10 mouse cellular contexts compared by ENCODE assay signal in the genomic region with DNA sequence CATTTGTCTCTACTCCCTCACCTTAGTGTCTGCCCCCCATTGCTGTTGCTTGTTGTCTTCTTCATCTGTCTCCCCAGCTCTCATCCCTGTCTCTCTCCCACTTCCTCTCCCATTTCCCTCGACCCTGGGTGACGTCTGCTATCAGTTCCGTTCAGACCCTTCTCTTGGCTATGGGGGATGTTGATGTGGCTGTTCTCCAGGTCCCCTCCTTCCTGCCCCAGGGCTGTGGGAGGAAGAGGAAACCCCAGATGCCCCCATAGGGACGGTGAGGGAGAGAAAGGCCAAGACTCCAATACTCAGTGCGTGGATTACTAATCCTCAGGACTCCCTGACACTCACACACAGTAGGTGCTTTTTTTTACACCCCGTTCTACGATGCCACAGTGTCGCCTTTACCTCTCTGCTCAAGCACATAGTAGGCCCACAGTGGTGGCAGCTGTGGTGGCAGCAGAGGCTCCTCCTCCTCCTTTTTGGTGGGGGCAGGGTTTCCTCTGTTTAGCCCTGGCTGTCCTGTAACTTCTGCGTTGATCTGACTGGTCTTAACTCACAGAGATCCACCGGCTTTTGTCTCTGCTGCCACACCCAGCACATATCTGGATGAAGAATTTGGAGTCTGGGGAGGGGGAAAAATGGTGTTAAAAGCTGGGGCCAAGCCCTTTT. TPM values are rescaled to one million over a fixed set of nuclear protein-coding genes. Genes with fewer than 3 reads are reported as not detected.
A peak's percentile ranks its signal among the peaks of the same experiment; 100 is the strongest.
DNase-seq lines count a peak whose midpoint lies in the region; ATAC-seq lines count a peak whose summit lies in the region.
"Had no signal": no experiment of that assay in that cellular context is flagged by ENCODE, and none has a peak within 500 bp of the region (broad histone marks: within the 10 kb centered on the region; RNA-seq: fewer than 3 reads in every experiment).

No protein-coding gene starts in this region.

- 50% methylated on average over 10 of the region's 10 CpGs for WGBS in heart, embryonic 11.5 days (ENCODE audit: insufficient replicate concordance)

- ATAC-seq in megakaryocyte, adult 5-6 weeks (ENCODE audit: poor library complexity, severe bottlenecking) = no peak
- no peak for ATAC-seq in heart, embryonic 11.5 days (replicated peaks; ENCODE audit: insufficient number of reproducible peaks, low FRiP score, low TSS enrichment)
- no peak for ATAC-seq in erythroid progenitor cell, adult 5-6 weeks (replicated peaks; ENCODE audit: low FRiP score, poor library complexity, severe bottlenecking)

- intact Hi-C loops in gastrocnemius, postnatal 36 days (cut with DNase I) = no loop called here

- peaks cover 81% of the 10 kb centered on the region for H3K36me3 ChIP-seq in megakaryocyte, embryonic 14.5 days (replicated peaks; ENCODE audit: low read length)
- H3K36me3 ChIP-seq in heart, embryonic 11.5 days (ENCODE audit: control insufficient read depth, insufficient read depth, low read length) = no peaks in the 10 kb centered on the region
- H3K36me3 ChIP-seq in splenic B cell, adult 2 months (ENCODE audit: control insufficient read depth, insufficient read depth, low read length, poor library complexity, severe bottlenecking) = no peaks in the 10 kb centered on the region
- H3K36me3 ChIP-seq: embryonic facial prominence, embryonic 13.5 days; neural tube, embryonic 13.5 days had no signal

- peak overlapping the region; percentile 97 for H3K4me3 ChIP-seq in megakaryocyte, embryonic 14.5 days (replicated peaks)
- H3K4me3 ChIP-seq in heart, embryonic 11.5 days (ENCODE audit: low read depth, low read length) = no peak overlapping the region
- H3K4me3 ChIP-seq: embryonic facial prominence, embryonic 13.5 days; neural tube, embryonic 13.5 days had no signal

- H3K9me3 ChIP-seq in megakaryocyte, embryonic 14.5 days = no peaks in the 10 kb centered on the region
- H3K9me3 ChIP-seq in heart, embryonic 11.5 days (replicated peaks; ENCODE audit: control insufficient read depth, low read length) = no peaks in the 10 kb centered on the region
- H3K9me3 ChIP-seq: embryonic facial prominence, embryonic 13.5 days; neural tube, embryonic 13.5 days had no signal

- peak; percentile 62 to 69 for DNase-seq in kidney, postnatal 36 days
- peak; percentile 47 for DNase-seq in splenic B cell, adult 2 months (ENCODE audit: low read depth, low spot score)
- no peak for DNase-seq in frontal cortex, postnatal 10 days (ENCODE audit: low spot score in 2 of 2)
- DNase-seq in gastrocnemius, postnatal 36 days = no peak

- H3K27me3 ChIP-seq in megakaryocyte, embryonic 14.5 days (replicated peaks) = no peaks in the 10 kb centered on the region
- no peaks in the 10 kb centered on the region for H3K27me3 ChIP-seq in heart, embryonic 11.5 days (ENCODE audit: control insufficient read depth, insufficient read depth, low read length)
- H3K27me3 ChIP-seq in splenic B cell, adult 2 months (ENCODE audit: control insufficient read depth, insufficient read depth, low read length, poor library complexity, severe bottlenecking) = no peaks in the 10 kb centered on the region
- H3K27me3 ChIP-seq: embryonic facial prominence, embryonic 13.5 days; neural tube, embryonic 13.5 days had no signal

- H3K27ac ChIP-seq in heart, embryonic 11.5 days (ENCODE audit: low read depth, low read length) = peak overlapping the region; percentile 50
- H3K27ac ChIP-seq: neural tube, embryonic 13.5 days had no signal

- H3K9ac ChIP-seq in heart, embryonic 11.5 days (ENCODE audit: low read depth, low read length) = no peak overlapping the region
- H3K9ac ChIP-seq: embryonic facial prominence, embryonic 13.5 days; neural tube, embryonic 13.5 days had no signal

- H3K4me2 ChIP-seq in heart, embryonic 11.5 days = 0 out of 2 replicates have a peak overlapping the region, but pooled peaks have one; percentile 2
- H3K4me2 ChIP-seq: embryonic facial prominence, embryonic 13.5 days; neural tube, embryonic 13.5 days had no signal

- peaks cover 100% of the 10 kb centered on the region for H3K4me1 ChIP-seq in megakaryocyte, embryonic 14.5 days
- peaks cover 62% of the 10 kb centered on the region for H3K4me1 ChIP-seq in heart, embryonic 11.5 days (ENCODE audit: control insufficient read depth, insufficient read depth, low read length)

RNA-seq across cellular contexts. Expression of gene Tpst2, which starts 7.2 kb away (rescaled TPM):
- polyA plus RNA-seq in megakaryocyte, embryonic 14.5 days (2012; ENCODE audit: insufficient read depth, low replicate concordance) = 299 and 479 TPM in 2 replicates
- total RNA-seq in megakaryocyte, adult 5-6 weeks (2015) = 52.1 and 57.5 TPM in 2 replicates
- 69.2 and 77.0 TPM in 2 replicates for total RNA-seq in megakaryocyte, adult 5-6 weeks (2017)
- polyA plus RNA-seq in heart, embryonic 11.5 days (2014; fragmentation: Nextera tagmentation; extraction: Ambion mirVana) = 30.2 and 31.2 TPM in 2 replicates
- 3.4 and 6.5 TPM in 2 replicates for total RNA-seq in erythroid progenitor cell, adult 5-6 weeks (2015; ENCODE audit: low replicate concordance)
- total RNA-seq in erythroid progenitor cell, adult 5-6 weeks (2017; ENCODE audit: low replicate concordance) = 5.8 and 19.2 TPM in 2 replicates
- total RNA-seq in gastrocnemius, postnatal 36 days (2021) = 10 to 100 TPM; 14.4 to 17.0 TPM

RNA-seq across cellular contexts. Expression of gene Crybb1, which starts 28.1 kb away (rescaled TPM):
- 0.25 and 3.6 TPM in 2 replicates for polyA plus RNA-seq in megakaryocyte, embryonic 14.5 days (2012; ENCODE audit: insufficient read depth, low replicate concordance)
- total RNA-seq in megakaryocyte, adult 5-6 weeks (2015) = 2.4 and 4.2 TPM in 2 replicates
- total RNA-seq in megakaryocyte, adult 5-6 weeks (2017) = 1.2 and 2.3 TPM in 2 replicates
- not detected in 2 replicates for polyA plus RNA-seq in heart, embryonic 11.5 days (2014; fragmentation: Nextera tagmentation; extraction: Ambion mirVana)
- total RNA-seq in erythroid progenitor cell, adult 5-6 weeks (2015; ENCODE audit: low replicate concordance) = not detected in 2 replicates
- not detected in 2 replicates for total RNA-seq in erythroid progenitor cell, adult 5-6 weeks (2017; ENCODE audit: low replicate concordance)
- 1 to 10 TPM; 2.4 to 4.1 TPM for total RNA-seq in gastrocnemius, postnatal 36 days (2021)

RNA-seq across cellular contexts. Expression of gene Cryba4, which starts 31.4 kb away (rescaled TPM):
- 9.4 and 17.2 TPM in 2 replicates for polyA plus RNA-seq in megakaryocyte, embryonic 14.5 days (2012; ENCODE audit: insufficient read depth, low replicate concordance)
- total RNA-seq in megakaryocyte, adult 5-6 weeks (2015) = 5.2 and 8.4 TPM in 2 replicates
- total RNA-seq in megakaryocyte, adult 5-6 weeks (2017) = 3.3 and 3.7 TPM in 2 replicates
- polyA plus RNA-seq in heart, embryonic 11.5 days (2014; fragmentation: Nextera tagmentation; extraction: Ambion mirVana) = 0.66 TPM in 1 of 2 replicates, not detected in the other
- total RNA-seq in erythroid progenitor cell, adult 5-6 weeks (2015; ENCODE audit: low replicate concordance) = not detected in 2 replicates
- total RNA-seq in erythroid progenitor cell, adult 5-6 weeks (2017; ENCODE audit: low replicate concordance) = not detected in 2 replicates
- total RNA-seq in gastrocnemius, postnatal 36 days (2021) = under 1 TPM in 1 of 2 experiments, not detected in 1; 0.61 TPM

RNA-seq across cellular contexts. Expression of gene Tfip11, which starts 42.5 kb away (rescaled TPM):
- 30.3 and 35.0 TPM in 2 replicates for polyA plus RNA-seq in megakaryocyte, embryonic 14.5 days (2012; ENCODE audit: insufficient read depth, low replicate concordance)
- 11.3 and 11.7 TPM in 2 replicates for total RNA-seq in megakaryocyte, adult 5-6 weeks (2015)
- 11.6 and 14.5 TPM in 2 replicates for total RNA-seq in megakaryocyte, adult 5-6 weeks (2017)
- polyA plus RNA-seq in heart, embryonic 11.5 days (2014; fragmentation: Nextera tagmentation; extraction: Ambion mirVana) = 13.7 and 15.9 TPM in 2 replicates
- total RNA-seq in erythroid progenitor cell, adult 5-6 weeks (2015; ENCODE audit: low replicate concordance) = 6.3 and 8.6 TPM in 2 replicates
- 10.5 and 25.9 TPM in 2 replicates for total RNA-seq in erythroid progenitor cell, adult 5-6 weeks (2017; ENCODE audit: low replicate concordance)
- 10 to 100 TPM; 12.0 to 12.4 TPM for total RNA-seq in gastrocnemius, postnatal 36 days (2021)

RNA-seq across cellular contexts. Expression of gene Srrd, which starts 59.2 kb away (rescaled TPM):
- polyA plus RNA-seq in megakaryocyte, embryonic 14.5 days (2012; ENCODE audit: insufficient read depth, low replicate concordance) = 23.5 and 26.3 TPM in 2 replicates
- 31.2 and 35.1 TPM in 2 replicates for total RNA-seq in megakaryocyte, adult 5-6 weeks (2015)
- total RNA-seq in megakaryocyte, adult 5-6 weeks (2017) = 20.7 and 21.7 TPM in 2 replicates
- polyA plus RNA-seq in heart, embryonic 11.5 days (2014; fragmentation: Nextera tagmentation; extraction: Ambion mirVana) = 24.5 and 27.3 TPM in 2 replicates
- total RNA-seq in erythroid progenitor cell, adult 5-6 weeks (2015; ENCODE audit: low replicate concordance) = 15.1 and 20.1 TPM in 2 replicates
- total RNA-seq in erythroid progenitor cell, adult 5-6 weeks (2017; ENCODE audit: low replicate concordance) = 0.38 and 6.2 TPM in 2 replicates
- 1 to 10 TPM; 2.8 to 3.4 TPM for total RNA-seq in gastrocnemius, postnatal 36 days (2021)

Comparison
In these comparisons a context has a peak if more than half of its experiments do, and no peak if none do; other contexts are left out.
1. DNase-seq: peak in kidney, postnatal 36 days (2 of 2) and splenic B cell, adult 2 months (single experiment); none in frontal cortex, postnatal 10 days (0 of 2) and gastrocnemius, postnatal 36 days (0 of 2).